Mouse (Mus musculus): ENCODE data around the gene Dmgdh. TPM values are rescaled to one million over a fixed set of nuclear protein-coding genes. Genes with fewer than 3 reads are reported as not detected.

Dmgdh gene
- total RNA-seq, 2 experiments from 2014 or later = not detected

DNA sequence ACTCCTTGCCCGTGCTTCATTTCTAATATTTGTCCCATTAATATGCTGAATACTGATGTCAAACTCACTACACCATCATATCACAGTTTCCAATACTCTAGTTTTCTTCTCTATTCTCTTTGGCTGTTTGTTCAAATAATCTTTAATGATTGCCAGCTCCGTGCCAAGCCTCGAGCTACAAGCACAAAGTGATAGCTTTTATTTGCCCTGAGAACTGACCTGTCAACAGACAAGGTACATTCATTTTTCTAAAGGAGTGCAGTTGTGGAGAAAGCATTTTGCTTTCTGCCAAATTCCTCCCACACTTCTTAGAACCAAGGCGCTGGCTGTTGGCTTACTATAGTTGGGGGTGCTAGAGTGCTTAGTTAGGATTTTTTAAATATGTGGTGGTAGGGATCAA lies 33.0 kb downstream of the Dmgdh start:
- intact Hi-C loops (cut with DNase I) = no loop called here
- no peak for DNase-seq

- intact Hi-C loops (cut with DNase I) = no loop called here
- no peak for DNase-seq
Measured at GRCm38 (mm10) chr13:93710325-93710724, 36.1 kb downstream of the Dmgdh start.

GRCm38 (mm10) chr13:93711226-93711625 lies 37.0 kb downstream of the Dmgdh start:
- no peak for DNase-seq
- intact Hi-C loops (cut with DNase I) = no loop called here

GRCm38 (mm10) chr13:93712362-93712761 lies 38.1 kb downstream of the Dmgdh start:
- no peak for DNase-seq
- intact Hi-C loops (cut with DNase I) = no loop called here

DNA sequence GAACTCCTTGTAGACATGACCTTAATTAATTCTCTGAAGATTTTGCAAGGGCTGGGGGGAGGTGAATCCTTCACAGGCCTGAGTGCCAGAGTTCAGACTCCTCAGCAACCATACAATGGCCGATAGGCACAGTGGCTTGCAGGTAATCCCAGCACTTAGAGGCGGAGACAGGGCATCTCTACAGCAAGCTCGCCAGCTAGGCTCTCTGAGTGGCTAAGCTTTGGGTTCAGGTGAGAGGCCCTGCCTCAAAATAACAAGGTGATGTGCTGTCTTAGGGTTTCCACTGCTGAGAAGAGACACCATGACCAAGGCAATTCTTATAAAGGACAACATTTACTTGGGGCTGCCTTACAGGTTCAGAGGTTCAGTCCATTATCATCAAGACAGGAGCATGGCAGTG lies 39.6 kb downstream of the Dmgdh start:
- intact Hi-C loops (cut with DNase I) = no loop called here
- no peak for DNase-seq

DNA sequence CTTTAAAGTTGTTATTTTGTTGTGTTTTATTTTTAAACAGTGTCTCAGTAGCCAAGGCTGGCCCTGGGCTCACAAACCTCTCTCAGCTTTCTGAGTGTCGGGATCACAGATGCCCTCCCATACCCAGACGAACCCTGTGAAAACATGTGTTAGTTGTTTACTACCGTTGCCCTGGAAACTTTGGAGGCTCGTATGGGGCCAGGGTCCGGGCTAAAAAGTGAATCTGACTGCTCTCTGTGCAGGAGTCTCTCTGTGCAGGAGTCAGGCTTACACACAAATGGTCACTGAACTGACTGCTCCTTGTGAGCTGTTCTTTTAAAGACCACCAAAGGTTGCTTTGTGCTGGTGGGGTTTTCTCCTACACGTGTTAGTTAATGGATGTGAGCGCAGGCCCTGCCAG lies 42.9 kb downstream of the Dmgdh start:
- DNase-seq = no peak
- intact Hi-C loops (cut with DNase I) = loop anchor here (5.0 kb wide), 1 partner anchor 475 kb away; no protein-coding TSS in a partner anchor

- intact Hi-C loops (cut with DNase I) = loop anchor here (1.0 to 5.0 kb wide), 4 partner anchors 104 to 968 kb away; no protein-coding TSS in a partner anchor
- peak; percentile 64 to 86 for DNase-seq
Measured at GRCm38 (mm10) chr13:93718948-93719347, 44.7 kb downstream of the Dmgdh start.

DNA sequence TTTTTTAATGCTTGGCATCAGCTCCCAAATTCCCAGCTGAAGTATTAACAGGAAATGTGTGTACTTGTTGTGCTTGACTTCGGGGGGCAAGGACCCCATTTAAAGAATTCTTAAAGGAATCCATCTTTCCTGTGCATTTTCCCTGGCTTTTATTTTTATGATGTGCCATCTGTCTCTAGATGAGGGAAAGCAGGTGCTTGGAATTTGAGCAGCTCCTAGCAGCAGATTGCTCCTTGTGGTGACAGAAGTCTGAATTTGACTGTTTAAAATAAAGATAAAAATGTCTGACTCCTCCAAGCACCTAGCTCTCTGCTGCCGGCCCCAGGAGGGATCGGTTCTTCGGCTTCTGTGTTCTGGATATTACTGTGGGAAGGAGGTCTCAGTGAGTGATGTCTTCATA lies 47.7 kb downstream of the Dmgdh start:
- no peak for DNase-seq
- intact Hi-C loops (cut with DNase I) = loop anchor here (5.0 kb wide), 2 partner anchors 220 to 420 kb away; no protein-coding TSS in a partner anchor

GRCm38 (mm10) chr13:93723455-93723854 lies 49.2 kb downstream of the Dmgdh start:
- DNase-seq = no peak
- intact Hi-C loops (cut with DNase I) = loop anchor here (5.0 kb wide), 2 partner anchors 221 to 421 kb away; no protein-coding TSS in a partner anchor

DNA sequence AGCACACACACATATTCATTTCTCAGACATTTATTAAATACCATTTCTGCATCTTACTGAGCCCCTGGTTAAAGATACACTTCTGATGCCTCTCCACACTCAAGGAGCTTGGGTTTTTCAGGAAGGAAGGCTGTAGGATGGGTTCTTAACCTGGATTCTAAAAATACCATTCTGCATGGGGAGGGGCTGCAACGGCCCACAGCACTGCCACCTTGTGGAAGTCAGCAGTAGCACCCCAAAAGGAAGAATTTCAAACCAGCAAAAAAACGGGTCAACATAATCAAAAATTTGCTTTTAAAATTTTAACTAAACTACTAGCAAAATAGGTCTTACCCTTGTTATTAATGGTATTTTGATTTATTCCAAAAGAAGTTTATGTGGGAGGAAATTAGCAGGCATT lies 50.0 kb downstream of the Dmgdh start:
- intact Hi-C loops (cut with DNase I) = loop anchor here (5.0 kb wide), 2 partner anchors 222 to 422 kb away; no protein-coding TSS in a partner anchor

GRCm38 (mm10) chr13:93735131-93735636 lies 61.0 kb downstream of the Dmgdh start:
- intact Hi-C loops (cut with DNase I) = no loop called here
- DNase-seq = no peak

More for the DNA sequence above, 50.0 kb downstream of the Dmgdh start:
- DNase-seq = peak in 1 of 2 experiments; percentile 24

DNA sequence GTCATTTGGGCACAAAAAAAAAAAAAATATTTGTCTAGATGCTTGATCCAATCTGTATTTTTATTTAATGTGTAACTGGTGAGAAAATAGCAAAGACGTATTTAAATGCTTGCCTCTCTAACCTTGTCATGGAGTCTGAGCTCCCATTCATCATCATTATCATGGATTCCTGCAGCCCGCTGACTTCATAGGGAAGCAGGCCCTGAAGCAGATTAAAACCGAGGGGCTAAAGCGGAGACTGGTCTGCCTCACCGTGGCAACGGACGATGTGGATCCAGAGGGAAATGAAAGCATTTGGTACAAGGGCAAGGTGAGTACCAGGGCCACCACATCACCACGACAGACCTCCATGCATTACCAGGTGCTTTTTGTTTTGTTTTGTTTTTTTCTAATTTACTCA lies 69.9 kb downstream of the Dmgdh start:
- no peak for DNase-seq
- intact Hi-C loops (cut with DNase I) = no loop called here

- DNase-seq = no peak
- intact Hi-C loops (cut with DNase I) = no loop called here
Measured at GRCm38 (mm10) chr13:93752597-93753400, 78.6 kb downstream of the Dmgdh start.

DNA sequence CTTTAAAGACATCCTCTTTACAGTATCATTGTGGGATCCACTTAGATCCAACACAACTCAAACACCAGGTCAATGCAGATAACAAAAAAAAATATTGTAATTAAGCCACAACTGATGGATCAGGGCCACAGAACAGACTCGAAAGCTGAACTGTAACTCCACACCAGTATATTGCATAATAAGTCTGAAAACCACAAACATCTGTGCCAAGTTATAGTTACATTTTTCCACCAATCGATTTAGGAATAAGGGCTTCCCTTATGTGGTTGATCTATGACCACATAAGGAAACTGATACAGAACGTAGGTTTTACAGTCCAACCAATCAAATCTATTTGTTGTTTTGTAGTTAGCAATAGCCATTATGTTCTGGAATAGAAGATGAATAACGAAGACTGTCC lies 80.9 kb downstream of the Dmgdh start:
- intact Hi-C loops (cut with DNase I) = no loop called here
- no peak for DNase-seq

GRCm38 (mm10) chr13:93756674-93757073 lies 82.4 kb downstream of the Dmgdh start:
- intact Hi-C loops (cut with DNase I) = no loop called here
- DNase-seq = no peak

- intact Hi-C loops (cut with DNase I) = no loop called here
Measured at GRCm38 (mm10) chr13:93757514-93757913, 83.3 kb downstream of the Dmgdh start.

GRCm38 (mm10) chr13:93758149-93758898 lies 84.1 kb downstream of the Dmgdh start:
- no peak for DNase-seq
- intact Hi-C loops (cut with DNase I) = no loop called here

More at GRCm38 (mm10) chr13:93757514-93757913, 83.3 kb downstream of the Dmgdh start:
- no peak for DNase-seq

- no peak for DNase-seq
- intact Hi-C loops (cut with DNase I) = no loop called here
Measured at GRCm38 (mm10) chr13:93761831-93762230, 87.6 kb downstream of the Dmgdh start.

- DNase-seq = no peak
- intact Hi-C loops (cut with DNase I) = no loop called here
Measured at GRCm38 (mm10) chr13:93762879-93763278, 88.6 kb downstream of the Dmgdh start.

- DNase-seq = no peak
- intact Hi-C loops (cut with DNase I) = no loop called here
Measured at GRCm38 (mm10) chr13:93764321-93764973, 90.2 kb downstream of the Dmgdh start.

Measured in heart, postnatal 10 days (tissue).